Comparison of ENCODE assay signal across 12 mouse cellular contexts in genomic region chr12:3437815-3438214, GRCm38 (mm10). TPM values are rescaled to one million over a fixed set of nuclear protein-coding genes. Genes with fewer than 3 reads are reported as not detected.
DNase-seq lines count a peak whose midpoint lies in the region; ATAC-seq and TF ChIP-seq lines count a peak whose summit lies in the region.
"Had no signal": no experiment of that assay in that cellular context is flagged by ENCODE, and none has a peak within 500 bp of the region (broad histone marks: within the 10 kb centered on the region; RNA-seq: fewer than 3 reads in every experiment).

No protein-coding gene starts in this region.

- no peaks in the 10 kb centered on the region for H3K27me3 ChIP-seq in heart, postnatal 0 days (ENCODE audit: control insufficient read depth, insufficient read depth, low read length)
- no peaks in the 10 kb centered on the region for H3K27me3 ChIP-seq in midbrain, postnatal 0 days (ENCODE audit: insufficient read depth, low read length)
- no peaks in the 10 kb centered on the region for H3K27me3 ChIP-seq in midbrain, embryonic 16.5 days (ENCODE audit: control insufficient read depth, insufficient read depth, low read depth, low read length)
- H3K27me3 ChIP-seq in stomach, postnatal 0 days (ENCODE audit: control insufficient read depth, insufficient read depth, low read length) = no peaks in the 10 kb centered on the region
- H3K27me3 ChIP-seq: embryonic facial prominence, embryonic 13.5 days; heart, embryonic 12.5 days had no signal

- peaks cover 4% of the 10 kb centered on the region for H3K36me3 ChIP-seq in heart, postnatal 0 days (replicated peaks; ENCODE audit: control insufficient read depth, insufficient read depth, low read length)
- H3K36me3 ChIP-seq in midbrain, postnatal 0 days (ENCODE audit: insufficient read depth, low read length) = no peaks in the 10 kb centered on the region
- 0 out of 2 replicates have a peak, but pooled peaks cover under 1% of the 10 kb centered on the region for H3K36me3 ChIP-seq in midbrain, embryonic 16.5 days (ENCODE audit: control insufficient read depth, insufficient read depth, low read length)
- no peaks in the 10 kb centered on the region for H3K36me3 ChIP-seq in stomach, postnatal 0 days (ENCODE audit: control insufficient read depth, insufficient read depth, low read length)

- no peak for DNase-seq in heart, postnatal 0 days (ENCODE audit: low spot score)
- DNase-seq in heart, adult 9 months (ENCODE audit: low spot score in 2 of 2) = no peak
- no peak for DNase-seq in midbrain, postnatal 0 days (ENCODE audit: low spot score)
- DNase-seq in stomach, postnatal 0 days (ENCODE audit: low spot score) = no peak
- DNase-seq in cerebellum, adult 18-20 months = no peak
- DNase-seq in urinary bladder, postnatal 25 days (ENCODE audit: low spot score) = no peak
- DNase-seq: left cerebral cortex, postnatal 4 days had no signal

- ATAC-seq in heart, postnatal 0 days (ENCODE audit: insufficient read depth, low read depth) = no peak
- no peak for ATAC-seq in midbrain, postnatal 0 days (ENCODE audit: low FRiP score)
- ATAC-seq in midbrain, embryonic 16.5 days = no peak
- peak; percentile 29; the same call in 1 of the 2 replicates for ATAC-seq in common myeloid progenitor, adult 5-6 weeks (replicated peaks; ENCODE audit: low read depth, poor library complexity, severe bottlenecking)
- no peak for ATAC-seq in stomach, postnatal 0 days (ENCODE audit: low FRiP score, low TSS enrichment)

- peaks cover 8% of the 10 kb centered on the region for H3K4me1 ChIP-seq in heart, postnatal 0 days (ENCODE audit: control insufficient read depth, insufficient read depth)
- H3K4me1 ChIP-seq in midbrain, postnatal 0 days (ENCODE audit: insufficient read depth, low read length) = no peaks in the 10 kb centered on the region
- no peaks in the 10 kb centered on the region for H3K4me1 ChIP-seq in midbrain, embryonic 16.5 days (ENCODE audit: control insufficient read depth, insufficient read depth, low read length)
- H3K4me1 ChIP-seq in stomach, postnatal 0 days (replicated peaks; ENCODE audit: control insufficient read depth, insufficient read depth) = no peaks in the 10 kb centered on the region

- no peak overlapping the region for H3K9ac ChIP-seq in heart, postnatal 0 days (replicated peaks; ENCODE audit: low read depth, low read length)
- H3K9ac ChIP-seq in midbrain, postnatal 0 days (replicated peaks; ENCODE audit: low read length, poor library complexity, severe bottlenecking) = no peak overlapping the region
- no peak overlapping the region for H3K9ac ChIP-seq in midbrain, embryonic 16.5 days (ENCODE audit: low read depth, low read length)
- H3K9ac ChIP-seq in stomach, postnatal 0 days (ENCODE audit: low read length) = no peak overlapping the region
- H3K9ac ChIP-seq: embryonic facial prominence, embryonic 13.5 days; heart, embryonic 12.5 days; hindbrain, embryonic 14.5 days had no signal

- no peak overlapping the region for H3K27ac ChIP-seq in heart, postnatal 0 days (ENCODE audit: low read depth)
- no peak overlapping the region for H3K27ac ChIP-seq in midbrain, postnatal 0 days (ENCODE audit: low read depth, low read length)
- no peak overlapping the region for H3K27ac ChIP-seq in midbrain, embryonic 16.5 days (ENCODE audit: low read length)
- H3K27ac ChIP-seq in stomach, postnatal 0 days (replicated peaks) = no peak overlapping the region
- H3K27ac ChIP-seq: embryonic facial prominence, embryonic 13.5 days; hindbrain, embryonic 14.5 days had no signal

- H3K4me3 ChIP-seq in heart, postnatal 0 days (ENCODE audit: low read depth, low read length) = no peak overlapping the region
- H3K4me3 ChIP-seq in midbrain, postnatal 0 days (ENCODE audit: low read depth, low read length) = no peak overlapping the region
- H3K4me3 ChIP-seq in midbrain, embryonic 16.5 days (ENCODE audit: low read depth, low read length) = no peak overlapping the region
- H3K4me3 ChIP-seq in stomach, postnatal 0 days (ENCODE audit: low read depth, low read length) = no peak overlapping the region
- H3K4me3 ChIP-seq: embryonic facial prominence, embryonic 13.5 days; heart, embryonic 12.5 days had no signal

- no peaks in the 10 kb centered on the region for H3K9me3 ChIP-seq in heart, postnatal 0 days (replicated peaks; ENCODE audit: control insufficient read depth, low read length)
- H3K9me3 ChIP-seq in midbrain, postnatal 0 days (ENCODE audit: low read length) = no peaks in the 10 kb centered on the region
- no peaks in the 10 kb centered on the region for H3K9me3 ChIP-seq in midbrain, embryonic 16.5 days (replicated peaks; ENCODE audit: control insufficient read depth, low read length, poor library complexity, severe bottlenecking)
- no peaks in the 10 kb centered on the region for H3K9me3 ChIP-seq in stomach, postnatal 0 days (ENCODE audit: control insufficient read depth, low read length)
- H3K9me3 ChIP-seq: embryonic facial prominence, embryonic 13.5 days; heart, embryonic 12.5 days had no signal

- 0 out of 2 replicates have a peak, but pooled peaks have one; percentile 1 for TF ChIP-seq CTCF in heart, postnatal 0 days (IDR thresholded peaks at IDR 0.05; ENCODE audit: low read depth)
- peak; percentile 46; the same call in 1 of the 2 replicates for TF ChIP-seq CTCF in midbrain, postnatal 0 days (IDR thresholded peaks at IDR 0.05)
- peak; percentile 61 for TF ChIP-seq CTCF in stomach, postnatal 0 days (IDR thresholded peaks at IDR 0.05; ENCODE audit: low read depth)

- WGBS in heart, postnatal 0 days = 100% methylated on average over 1 of the region's 1 CpGs
- WGBS in midbrain, postnatal 0 days = 97% methylated on average over 1 of the region's 1 CpGs
- WGBS in midbrain, embryonic 16.5 days = 95% methylated on average over 1 of the region's 1 CpGs
- WGBS in stomach, postnatal 0 days = 97% methylated on average over 1 of the region's 1 CpGs

- H3K4me2 ChIP-seq in heart, postnatal 0 days (ENCODE audit: low read depth, low read length) = no peak overlapping the region
- no peak overlapping the region for H3K4me2 ChIP-seq in midbrain, postnatal 0 days (ENCODE audit: low read depth, low read length, poor library complexity, severe bottlenecking)
- no peak overlapping the region for H3K4me2 ChIP-seq in midbrain, embryonic 16.5 days (ENCODE audit: low read length)
- no peak overlapping the region for H3K4me2 ChIP-seq in stomach, postnatal 0 days (replicated peaks; ENCODE audit: low read depth)
- H3K4me2 ChIP-seq: embryonic facial prominence, embryonic 13.5 days; heart, embryonic 12.5 days; hindbrain, embryonic 14.5 days had no signal

- no peak for TF ChIP-seq EP300 in heart, postnatal 0 days (IDR thresholded peaks at IDR 0.05; ENCODE audit: low read depth)
- no peak for TF ChIP-seq EP300 in stomach, postnatal 0 days (optimal IDR thresholded peaks at IDR 0.05)

RNA-seq across cellular contexts. Expression of gene Asxl2, which starts 11.2 kb away (rescaled TPM):
- 16.1 and 17.5 TPM in 2 replicates for total RNA-seq in heart, postnatal 0 days (2014; rRNA removed; ENCODE audit: low replicate concordance)
- 8.6 and 9.5 TPM in 2 replicates for polyA plus RNA-seq in heart, postnatal 0 days (2015; fragmentation: Nextera tagmentation; extraction: Ambion mirVana)
- 16.0 and 16.7 TPM in 2 replicates for total RNA-seq in midbrain, postnatal 0 days (2014; rRNA removed)
- polyA plus RNA-seq in midbrain, postnatal 0 days (2015; fragmentation: Nextera tagmentation; extraction: Ambion mirVana) = 6.7 and 9.5 TPM in 2 replicates
- polyA plus RNA-seq in midbrain, embryonic 16.5 days (2015; fragmentation: Nextera tagmentation; extraction: Ambion mirVana) = 10.9 and 13.0 TPM in 2 replicates
- total RNA-seq in common myeloid progenitor, adult 5-6 weeks (2017) = 36.7 and 47.4 TPM in 2 replicates
- 6.9 and 8.0 TPM in 2 replicates for polyA plus RNA-seq in stomach, postnatal 0 days (2015; fragmentation: Nextera tagmentation; extraction: Ambion mirVana)

Comparison
In these comparisons a context has a peak if more than half of its experiments do, and no peak if none do; other contexts are left out.
1. CTCF ChIP-seq: peak in every context shown above with its lines; median percentile 61 in stomach, postnatal 0 days; 46 in midbrain, postnatal 0 days; 1 in heart, postnatal 0 days.